Mouse (Mus musculus) retina, adult 2 months (tissue): ENCODE data around the gene Gpr135.
"Not testable (repeated sequence)": the region's sequence is repeated elsewhere in the genome, so short reads cannot be mapped to it uniquely, and the experiment has no call there.

Source experiments
- DNase-seq: peaks from one replicate; pipeline ENCODE4 v3.0.0-alpha.2; 2012; ENCODE audit warnings: low read depth, low spot score

Gene Gpr135

GRCm38 (mm10) chr12:72053303-72053702 is 17.6 kb downstream of the Gpr135 start:
- DNase-seq, result peak; percentile 41

GRCm38 (mm10) chr12:72052571-72052970 is 18.4 kb downstream of the Gpr135 start:
- no peak for DNase-seq

GRCm38 (mm10) chr12:72050821-72051220 is 20.1 kb downstream of the Gpr135 start:
- no peak for DNase-seq

- DNase-seq, result not testable (repeated sequence)
Measured at GRCm38 (mm10) chr12:72050156-72050555, 20.8 kb downstream of the Gpr135 start.

GRCm38 (mm10) chr12:72047513-72047912 is 23.4 kb downstream of the Gpr135 start:
- DNase-seq, result no peak

GRCm38 (mm10) chr12:72041238-72041637 is 29.7 kb downstream of the Gpr135 start:
- no peak for DNase-seq

- DNase-seq, result no peak
Measured at GRCm38 (mm10) chr12:72039501-72039900, 31.4 kb downstream of the Gpr135 start.

- DNase-seq, result no peak
Measured at GRCm38 (mm10) chr12:72038866-72039265, 32.1 kb downstream of the Gpr135 start.

- no peak for DNase-seq
Measured at GRCm38 (mm10) chr12:72037049-72037448, 33.9 kb downstream of the Gpr135 start.

GRCm38 (mm10) chr12:72036097-72036661 is 34.7 kb downstream of the Gpr135 start:
- no peak for DNase-seq

GRCm38 (mm10) chr12:72031794-72032193 is 39.1 kb downstream of the Gpr135 start:
- no peak for DNase-seq

- DNase-seq, result no peak
Measured at GRCm38 (mm10) chr12:72031171-72031570, 39.8 kb downstream of the Gpr135 start.

- DNase-seq, result no peak
Measured at GRCm38 (mm10) chr12:72025275-72025795, 45.6 kb downstream of the Gpr135 start.

- no peak for DNase-seq
Measured at GRCm38 (mm10) chr12:72023572-72023971, 47.4 kb downstream of the Gpr135 start.

- no peak for DNase-seq
Measured at GRCm38 (mm10) chr12:72022790-72023189, 48.1 kb downstream of the Gpr135 start.

- DNase-seq, result no peak
Measured at GRCm38 (mm10) chr12:72021543-72021942, 49.4 kb downstream of the Gpr135 start.

- peak; percentile 13 for DNase-seq
Measured at GRCm38 (mm10) chr12:72020285-72020684, 50.6 kb downstream of the Gpr135 start.
